Mouse (Mus musculus): Measurements from ENCODE around the gene Rab26.

The Rab26 gene

GRCm38 (mm10) chr17:24546234-24546633 is 12.2 kb upstream of the Rab26 start:
- DNase-seq, result no peak

GRCm38 (mm10) chr17:24545247-24545646 is 11.2 kb upstream of the Rab26 start:
- DNase-seq, result no peak

- peak; percentile 35 for DNase-seq
Measured at GRCm38 (mm10) chr17:24544613-24545012, 10.6 kb upstream of the Rab26 start.

- peak; percentile 84 for DNase-seq
Measured at GRCm38 (mm10) chr17:24540375-24540774, 6.4 kb upstream of the Rab26 start.

- peak; percentile 67 for DNase-seq
Measured at GRCm38 (mm10) chr17:24538950-24539349, 4.9 kb upstream of the Rab26 start.

GRCm38 (mm10) chr17:24537536-24537935 is 3.5 kb upstream of the Rab26 start:
- no peak for DNase-seq

- no peak for DNase-seq
Measured at GRCm38 (mm10) chr17:24535300-24535699, 1.3 kb upstream of the Rab26 start.

- peak; percentile 90 for DNase-seq
Measured at GRCm38 (mm10) chr17:24533099-24533992, 664 bp downstream of the Rab26 start.

GRCm38 (mm10) chr17:24532045-24532444 is 2.0 kb downstream of the Rab26 start:
- DNase-seq, result no peak

- no peak for DNase-seq
Measured at GRCm38 (mm10) chr17:24531064-24531463, 2.9 kb downstream of the Rab26 start.

GRCm38 (mm10) chr17:24530361-24531050 is 3.5 kb downstream of the Rab26 start:
- no peak for DNase-seq

GRCm38 (mm10) chr17:24529883-24530282 is 4.1 kb downstream of the Rab26 start:
- DNase-seq, result no peak

- DNase-seq, result peak; percentile 90
Measured at GRCm38 (mm10) chr17:24529007-24529451, 5.0 kb downstream of the Rab26 start.

GRCm38 (mm10) chr17:24528560-24528918 is 5.5 kb downstream of the Rab26 start:
- DNase-seq, result no peak

- peak; percentile 100 for DNase-seq
Measured at GRCm38 (mm10) chr17:24527723-24528559, 6.1 kb downstream of the Rab26 start, which contains the start of gene Traf7. TSS of gene Traf7 (minus strand) at chr17:24527938.

- DNase-seq, result no peak
Measured at GRCm38 (mm10) chr17:24527315-24527714, 6.7 kb downstream of the Rab26 start.

- no peak for DNase-seq
Measured at GRCm38 (mm10) chr17:24524734-24525133, 9.3 kb downstream of the Rab26 start.

GRCm38 (mm10) chr17:24520450-24520849 is 13.6 kb downstream of the Rab26 start:
- DNase-seq, result no peak

- no peak for DNase-seq
Measured at GRCm38 (mm10) chr17:24514270-24515257, 19.4 kb downstream of the Rab26 start.

GRCm38 (mm10) chr17:24513609-24514008 is 20.4 kb downstream of the Rab26 start:
- peak; percentile 70 for DNase-seq

- DNase-seq, result no peak
Measured at GRCm38 (mm10) chr17:24507806-24508460, 26.1 kb downstream of the Rab26 start.

Data from retina, postnatal 1 day (tissue).